8 mouse cellular contexts compared by ENCODE assay signal in genomic region chr10:75835307-75835706, GRCm38 (mm10). TPM values are rescaled to one million over a fixed set of nuclear protein-coding genes. Genes with fewer than 3 reads are reported as not detected.
DNase-seq lines count a peak whose midpoint lies in the region; ATAC-seq and TF ChIP-seq lines count a peak whose summit lies in the region.

No protein-coding gene starts in this region.

- peak overlapping the region; percentile 8; the same call in 1 of the 2 replicates for H3K4me3 ChIP-seq in forebrain, embryonic 14.5 days (ENCODE audit: low read depth, low read length)
- peak overlapping the region; percentile 36 for H3K4me3 ChIP-seq in hindbrain, embryonic 10.5 days
- H3K4me3 ChIP-seq in limb, embryonic 14.5 days (replicated peaks; ENCODE audit: low read length) = peak overlapping the region; percentile 24
- peak overlapping the region; percentile 4 for H3K4me3 ChIP-seq in midbrain, embryonic 14.5 days (replicated peaks; ENCODE audit: low read depth, low read length)
- peak overlapping the region; percentile 86 for H3K4me3 ChIP-seq in testis, adult 2 months (ENCODE audit: control insufficient read depth, low read depth, low read length)

- H3K4me1 ChIP-seq in forebrain, embryonic 14.5 days (ENCODE audit: control insufficient read depth, insufficient read depth, low read length) = peaks cover 9% of the 10 kb centered on the region; the same call in 1 of the 2 replicates
- peaks cover 53% of the 10 kb centered on the region for H3K4me1 ChIP-seq in hindbrain, embryonic 10.5 days (replicated peaks)
- peaks cover 23% of the 10 kb centered on the region for H3K4me1 ChIP-seq in limb, embryonic 14.5 days (ENCODE audit: control insufficient read depth, insufficient read depth, low read length)
- H3K4me1 ChIP-seq in midbrain, embryonic 14.5 days (ENCODE audit: control insufficient read depth, insufficient read depth, low read length) = peaks cover 21% of the 10 kb centered on the region; the same call in 1 of the 2 replicates
- H3K4me1 ChIP-seq in testis, adult 2 months (ENCODE audit: control insufficient read depth, insufficient read depth, low read length) = peaks cover 26% of the 10 kb centered on the region

- no peak for TF ChIP-seq POLR2A in limb, embryonic 14.5 days (IDR thresholded peaks at IDR 0.05; ENCODE audit: borderline replicate concordance, extremely low read depth, insufficient read depth, insufficient read length)
- TF ChIP-seq POLR2A in testis, adult 2 months (IDR thresholded peaks at IDR 0.05; ENCODE audit: control insufficient read depth, low read depth, low read length) = peak; percentile 23; the same call in 1 of the 2 replicates

- H3K27ac ChIP-seq in forebrain, embryonic 14.5 days (ENCODE audit: low read depth, low read length) = no peak overlapping the region
- H3K27ac ChIP-seq in hindbrain, embryonic 10.5 days = peak overlapping the region; percentile 53; the same call in 1 of the 2 replicates
- H3K27ac ChIP-seq in limb, embryonic 14.5 days (replicated peaks; ENCODE audit: low read depth, low read length) = no peak overlapping the region
- H3K27ac ChIP-seq in midbrain, embryonic 14.5 days (replicated peaks; ENCODE audit: low read depth, low read length) = no peak overlapping the region
- peak overlapping the region; percentile 87 for H3K27ac ChIP-seq in testis, adult 2 months (ENCODE audit: control insufficient read depth, insufficient read depth, low read depth, low read length)

- ATAC-seq in forebrain, embryonic 14.5 days = no peak
- ATAC-seq in limb, embryonic 14.5 days (ENCODE audit: low FRiP score, low read depth) = no peak
- ATAC-seq in midbrain, embryonic 14.5 days (ENCODE audit: low FRiP score, low TSS enrichment) = no peak

- DNase-seq in embryo, embryonic 10 days (ENCODE audit: low spot score) = peak; percentile 60
- DNase-seq in embryo, embryonic 9.5 days (ENCODE audit: extremely low spot score) = no peak
- DNase-seq in adrenal gland, postnatal 36 days = peak; percentile 72 to 86
- no peak for DNase-seq in forebrain, embryonic 14.5 days (ENCODE audit: low spot score)
- DNase-seq in hindbrain, embryonic 10.5 days (ENCODE audit: low spot score) = peak; percentile 56
- DNase-seq in limb, embryonic 14.5 days (ENCODE audit: low spot score) = peak; percentile 24
- DNase-seq in midbrain, embryonic 14.5 days = peak; percentile 38

- no peaks in the 10 kb centered on the region for H3K9me3 ChIP-seq in forebrain, embryonic 14.5 days (replicated peaks; ENCODE audit: control insufficient read depth, low read length)
- H3K9me3 ChIP-seq in hindbrain, embryonic 10.5 days = no peaks in the 10 kb centered on the region
- no peaks in the 10 kb centered on the region for H3K9me3 ChIP-seq in limb, embryonic 14.5 days (ENCODE audit: control insufficient read depth, low read length)
- H3K9me3 ChIP-seq in midbrain, embryonic 14.5 days (ENCODE audit: control insufficient read depth, low read length) = no peaks in the 10 kb centered on the region

- no peak for TF ChIP-seq CTCF in testis, adult 2 months (IDR thresholded peaks at IDR 0.05; ENCODE audit: control insufficient read depth, insufficient read depth, insufficient replicate concordance, low read depth, low read length)

- peak overlapping the region; percentile 38; the same call in 1 of the 2 replicates for H3K9ac ChIP-seq in forebrain, embryonic 14.5 days (ENCODE audit: low read length)
- peak overlapping the region; percentile 14; the same call in 1 of the 2 replicates for H3K9ac ChIP-seq in limb, embryonic 14.5 days (ENCODE audit: low read depth, low read length, severe bottlenecking)
- H3K9ac ChIP-seq in midbrain, embryonic 14.5 days (replicated peaks; ENCODE audit: low read length) = no peak overlapping the region

- WGBS in forebrain, embryonic 14.5 days = 1% methylated on average over 10 of the region's 10 CpGs
- 1% methylated on average over 10 of the region's 10 CpGs for WGBS in hindbrain, embryonic 10.5 days
- WGBS in limb, embryonic 14.5 days = 2% methylated on average over 10 of the region's 10 CpGs
- 4% methylated on average over 10 of the region's 10 CpGs for WGBS in midbrain, embryonic 14.5 days

- no peaks in the 10 kb centered on the region; the same call in 1 of the 2 replicates for H3K27me3 ChIP-seq in forebrain, embryonic 14.5 days (replicated peaks; ENCODE audit: control insufficient read depth, insufficient read depth, low read length)
- peaks cover 36% of the 10 kb centered on the region for H3K27me3 ChIP-seq in hindbrain, embryonic 10.5 days (ENCODE audit: insufficient read depth, poor library complexity, severe bottlenecking)
- no peaks in the 10 kb centered on the region for H3K27me3 ChIP-seq in limb, embryonic 14.5 days (ENCODE audit: control insufficient read depth, insufficient read depth, low read length)
- H3K27me3 ChIP-seq in midbrain, embryonic 14.5 days (ENCODE audit: control insufficient read depth, insufficient read depth, low read length) = peaks cover 22% of the 10 kb centered on the region
- no peaks in the 10 kb centered on the region for H3K27me3 ChIP-seq in testis, adult 2 months (ENCODE audit: control insufficient read depth, insufficient read depth, low read length)

- H3K4me2 ChIP-seq in forebrain, embryonic 14.5 days (ENCODE audit: low read length) = peak overlapping the region; percentile 45
- H3K4me2 ChIP-seq in limb, embryonic 14.5 days (replicated peaks; ENCODE audit: low read depth, low read length, severe bottlenecking) = peak overlapping the region; percentile 50
- peak overlapping the region; percentile 41 for H3K4me2 ChIP-seq in midbrain, embryonic 14.5 days (ENCODE audit: low read length)

- H3K36me3 ChIP-seq in forebrain, embryonic 14.5 days (ENCODE audit: control insufficient read depth, insufficient read depth, low read length) = no peaks in the 10 kb centered on the region
- no peaks in the 10 kb centered on the region for H3K36me3 ChIP-seq in hindbrain, embryonic 10.5 days
- no peaks in the 10 kb centered on the region for H3K36me3 ChIP-seq in limb, embryonic 14.5 days (ENCODE audit: control insufficient read depth, insufficient read depth, low read length)
- H3K36me3 ChIP-seq in midbrain, embryonic 14.5 days (ENCODE audit: control insufficient read depth, insufficient read depth, low read length) = no peaks in the 10 kb centered on the region
- H3K36me3 ChIP-seq in testis, adult 2 months (ENCODE audit: control insufficient read depth, insufficient read depth, low read length) = no peaks in the 10 kb centered on the region

RNA-seq across cellular contexts. Expression of gene Gstt2, which starts 1.9 kb away (rescaled TPM):
- total RNA-seq in adrenal gland, postnatal 36 days (2021) = 10 to 100 TPM; 30.0 to 32.0 TPM
- polyA plus RNA-seq in forebrain, embryonic 14.5 days (2014; fragmentation: Nextera tagmentation; extraction: Ambion mirVana) = 4.1 and 6.0 TPM in 2 replicates
- polyA plus RNA-seq in hindbrain, embryonic 10.5 days (2016; fragmentation: Nextera tagmentation; extraction: Ambion mirVana) = 7.9 and 8.5 TPM in 2 replicates
- 24.8 and 28.7 TPM in 2 replicates for polyA plus RNA-seq in limb, embryonic 14.5 days (2012; rRNA removed)
- polyA plus RNA-seq in limb, embryonic 14.5 days (2014; fragmentation: Nextera tagmentation; extraction: Ambion mirVana) = 12.3 and 17.5 TPM in 2 replicates
- 3.8 and 4.3 TPM in 2 replicates for polyA plus RNA-seq in midbrain, embryonic 14.5 days (2014; fragmentation: Nextera tagmentation; extraction: Ambion mirVana)
- polyA plus RNA-seq in testis, adult 2 months (2012; rRNA removed) = 159 and 168 TPM in 2 replicates

RNA-seq across cellular contexts. Expression of gene Gstt4, which starts 13.0 kb away (rescaled TPM):
- total RNA-seq in adrenal gland, postnatal 36 days (2021) = not detected
- polyA plus RNA-seq in forebrain, embryonic 14.5 days (2014; fragmentation: Nextera tagmentation; extraction: Ambion mirVana) = not detected in 2 replicates
- polyA plus RNA-seq in hindbrain, embryonic 10.5 days (2016; fragmentation: Nextera tagmentation; extraction: Ambion mirVana) = not detected in 2 replicates
- polyA plus RNA-seq in limb, embryonic 14.5 days (2012; rRNA removed) = 0.08 TPM in 1 of 2 replicates, not detected in the other
- polyA plus RNA-seq in limb, embryonic 14.5 days (2014; fragmentation: Nextera tagmentation; extraction: Ambion mirVana) = not detected in 2 replicates
- polyA plus RNA-seq in midbrain, embryonic 14.5 days (2014; fragmentation: Nextera tagmentation; extraction: Ambion mirVana) = not detected in 2 replicates
- polyA plus RNA-seq in testis, adult 2 months (2012; rRNA removed) = 500 and 561 TPM in 2 replicates

RNA-seq across cellular contexts. Expression of gene Mif, which starts 24.7 kb away (rescaled TPM):
- 100 to 1,000 TPM; 313 to 319 TPM for total RNA-seq in adrenal gland, postnatal 36 days (2021)
- 1,715 and 2,306 TPM in 2 replicates for polyA plus RNA-seq in forebrain, embryonic 14.5 days (2014; fragmentation: Nextera tagmentation; extraction: Ambion mirVana)
- 2,694 and 3,395 TPM in 2 replicates for polyA plus RNA-seq in hindbrain, embryonic 10.5 days (2016; fragmentation: Nextera tagmentation; extraction: Ambion mirVana)
- 1,684 and 2,799 TPM in 2 replicates for polyA plus RNA-seq in limb, embryonic 14.5 days (2012; rRNA removed)
- 1,598 and 1,615 TPM in 2 replicates for polyA plus RNA-seq in limb, embryonic 14.5 days (2014; fragmentation: Nextera tagmentation; extraction: Ambion mirVana)
- polyA plus RNA-seq in midbrain, embryonic 14.5 days (2014; fragmentation: Nextera tagmentation; extraction: Ambion mirVana) = 1,381 and 1,864 TPM in 2 replicates
- 261 and 275 TPM in 2 replicates for polyA plus RNA-seq in testis, adult 2 months (2012; rRNA removed)

RNA-seq across cellular contexts. Expression of gene Gstt1, which starts 36.9 kb away (rescaled TPM):
- 10 to 100 TPM; 37.6 to 47.8 TPM for total RNA-seq in adrenal gland, postnatal 36 days (2021)
- polyA plus RNA-seq in forebrain, embryonic 14.5 days (2014; fragmentation: Nextera tagmentation; extraction: Ambion mirVana) = 11.5 and 13.0 TPM in 2 replicates
- polyA plus RNA-seq in hindbrain, embryonic 10.5 days (2016; fragmentation: Nextera tagmentation; extraction: Ambion mirVana) = 3.8 and 4.1 TPM in 2 replicates
- 27.0 and 30.0 TPM in 2 replicates for polyA plus RNA-seq in limb, embryonic 14.5 days (2012; rRNA removed)
- 22.3 and 25.7 TPM in 2 replicates for polyA plus RNA-seq in limb, embryonic 14.5 days (2014; fragmentation: Nextera tagmentation; extraction: Ambion mirVana)
- 9.8 and 12.4 TPM in 2 replicates for polyA plus RNA-seq in midbrain, embryonic 14.5 days (2014; fragmentation: Nextera tagmentation; extraction: Ambion mirVana)
- polyA plus RNA-seq in testis, adult 2 months (2012; rRNA removed) = 7.0 and 8.9 TPM in 2 replicates

RNA-seq across cellular contexts. Expression of gene Gstt3, which starts 54.1 kb away (rescaled TPM):
- 10 to 100 TPM; 14.9 to 28.7 TPM for total RNA-seq in adrenal gland, postnatal 36 days (2021)
- polyA plus RNA-seq in forebrain, embryonic 14.5 days (2014; fragmentation: Nextera tagmentation; extraction: Ambion mirVana) = 0.67 and 1.2 TPM in 2 replicates
- 1.4 and 1.9 TPM in 2 replicates for polyA plus RNA-seq in hindbrain, embryonic 10.5 days (2016; fragmentation: Nextera tagmentation; extraction: Ambion mirVana)
- 24.0 and 26.3 TPM in 2 replicates for polyA plus RNA-seq in limb, embryonic 14.5 days (2012; rRNA removed)
- polyA plus RNA-seq in limb, embryonic 14.5 days (2014; fragmentation: Nextera tagmentation; extraction: Ambion mirVana) = 34.5 and 38.5 TPM in 2 replicates
- polyA plus RNA-seq in midbrain, embryonic 14.5 days (2014; fragmentation: Nextera tagmentation; extraction: Ambion mirVana) = 0.23 and 1.1 TPM in 2 replicates
- 40.0 and 41.9 TPM in 2 replicates for polyA plus RNA-seq in testis, adult 2 months (2012; rRNA removed)

Comparison
In these comparisons a context has a peak if more than half of its experiments do, and no peak if none do; other contexts are left out.
1. DNase-seq: peak in embryo, embryonic 10 days (single experiment), adrenal gland, postnatal 36 days (2 of 2), hindbrain, embryonic 10.5 days (single experiment), limb, embryonic 14.5 days (single experiment) and midbrain, embryonic 14.5 days (single experiment); none in embryo, embryonic 9.5 days (single experiment) and forebrain, embryonic 14.5 days (single experiment).
2. H3K27ac ChIP-seq: peak in hindbrain, embryonic 10.5 days (single experiment) and testis, adult 2 months (single experiment); none in forebrain, embryonic 14.5 days (single experiment), limb, embryonic 14.5 days (single experiment) and midbrain, embryonic 14.5 days (single experiment).
3. H3K4me3 ChIP-seq: peak in every context shown above with its lines; median percentile 86 in testis, adult 2 months; 36 in hindbrain, embryonic 10.5 days; 24 in limb, embryonic 14.5 days; 8 in forebrain, embryonic 14.5 days; 4 in midbrain, embryonic 14.5 days.
4. RNA of gene Gstt4, which starts 13.0 kb away (polyA plus RNA-seq): 500 to 561 TPM in testis, adult 2 months; not detected in forebrain, embryonic 14.5 days, 0.08 TPM in limb, embryonic 14.5 days, not detected in hindbrain, embryonic 10.5 days and not detected in midbrain, embryonic 14.5 days; every median in the first group is over 100 times any median in the second.
5. Peak in every context shown above with its lines, with median percentiles within 50 percentile points of each other: H3K4me2 ChIP-seq.